Mouse (Mus musculus) neural tube, embryonic 11.5 days (tissue): ENCODE data around the gene Prkd1. TPM values are rescaled to one million over a fixed set of nuclear protein-coding genes. Genes with fewer than 3 reads are reported as not detected.
A peak's percentile ranks its signal among the peaks of the same experiment; 100 is the strongest.
"Not testable (repeated sequence)": the region's sequence is repeated elsewhere in the genome, so short reads cannot be mapped to it uniquely, and the experiment has no call there.

ENCODE experiments used
- ATAC-seq: fragments of 200-750 bp; cut with Nextera tagmentation; 2 replicates; pipeline ENCODE4 v1.8.0; 2017; ENCODE audit warnings: moderate number of reproducible peaks, mild to moderate bottlenecking, moderate TSS enrichment, moderate library complexity; ENCODE audit not compliant: insufficient read depth, low FRiP score, low TSS enrichment
- DNase-seq: peaks from one replicate; pipeline ENCODE4 v3.0.0-alpha.2; 2015; ENCODE audit warnings: low spot score
- H3K27ac ChIP-seq: fragments of 300-500 bp; sonication (generic); 2 replicates; pipeline ENCODE4 v1.5.1; 2014; ENCODE audit warnings: low read depth, mild to moderate bottlenecking, low read length
- H3K27me3 ChIP-seq: fragments of 300-500 bp; sonication (generic); 2 replicates; pipeline ENCODE4 v1.6.1; 2014; ENCODE audit warnings: mild to moderate bottlenecking, low read length, mixed read lengths; ENCODE audit not compliant: control insufficient read depth, insufficient read depth
- H3K36me3 ChIP-seq: fragments of 300-500 bp; sonication (generic); 2 replicates; pipeline ENCODE4 v1.6.1; 2014; ENCODE audit warnings: mild to moderate bottlenecking, low read length, moderate library complexity, mixed read lengths; ENCODE audit not compliant: control insufficient read depth, insufficient read depth
- H3K4me1 ChIP-seq: fragments of 300-500 bp; sonication (generic); 2 replicates; pipeline ENCODE4 v1.6.1; 2014; ENCODE audit warnings: low read length, mixed read lengths; ENCODE audit not compliant: control insufficient read depth, insufficient read depth
- H3K4me2 ChIP-seq: fragments of 300-500 bp; sonication (generic); 2 replicates; pipeline ENCODE4 v1.6.1; 2014; ENCODE audit warnings: low read depth, mild to moderate bottlenecking, moderate library complexity
- H3K4me3 ChIP-seq: fragments of 300-500 bp; sonication (generic); 2 replicates; pipeline ENCODE4 v1.5.1; 2014; ENCODE audit warnings: low read depth, low read length
- H3K9ac ChIP-seq: fragments of 300-500 bp; sonication (generic); 2 replicates; pipeline ENCODE4 v1.6.1; 2014; ENCODE audit warnings: mild to moderate bottlenecking, low read length
- H3K9me3 ChIP-seq: fragments of 300-500 bp; sonication (generic); 2 replicates; pipeline ENCODE4 v1.6.1; 2016; ENCODE audit warnings: low read length; ENCODE audit not compliant: control insufficient read depth
- WGBS: fragments of 180-500 bp; shearing (Covaris S2); extraction: QIAGEN DNeasy Blood & Tissue Kit; methylation state at CpG from one replicate; pipeline ENCODE4 v1.1.7; 2014; 5-methylcytosine and 5-hydroxymethylcytosine counted together
- polyA plus RNA-seq: library from polyadenylated mRNA; unstranded; fragments of >200 nt; fragmentation: Nextera tagmentation; extraction: Ambion mirVana; gene quantifications from 2 replicates; pipeline ENCODE4 v1.2.1, GENCODE M21; 2014

The Prkd1 gene
- polyA plus RNA-seq, result 3.8 and 5.5 TPM in 2 replicates

- peak; percentile 72 for DNase-seq
- H3K27ac ChIP-seq, result 0 out of 2 replicates have a peak within 1 kb of the TSS, but pooled peaks have one; percentile 39
These were observed at the start of gene Prkd1 for GRCm38 (mm10) chr12:50648671-50649541. TSS of gene Prkd1 (minus strand) at chr12:50649098.

DNA sequence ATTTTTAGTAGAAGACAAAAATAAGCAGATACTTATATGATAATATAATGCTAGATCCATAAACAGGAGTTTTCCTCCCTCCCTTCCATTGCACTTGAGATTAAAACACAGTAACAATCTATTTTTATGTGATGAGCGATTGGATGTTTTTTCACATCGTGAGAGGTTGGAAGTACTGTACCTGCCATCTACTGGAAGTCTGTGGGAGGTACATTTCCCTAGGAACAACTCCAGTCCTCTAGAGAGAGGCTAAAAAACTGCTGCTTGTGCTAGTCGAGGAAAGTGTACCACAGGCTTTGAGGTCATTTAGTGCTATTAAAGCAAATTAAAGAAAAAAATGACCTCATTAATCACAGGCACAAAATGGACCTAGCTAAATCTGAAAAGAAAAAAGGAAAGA is 48.6 kb upstream of the Prkd1 start:
- no peaks in the 10 kb centered on the region for H3K4me1 ChIP-seq
- no peak overlapping the region for H3K4me2 ChIP-seq
- H3K27ac ChIP-seq, result no peak overlapping the region
- 23% methylated on average over 3 of the region's 3 CpGs for WGBS
- DNase-seq, result no peak
- H3K9me3 ChIP-seq, result no peaks in the 10 kb centered on the region
- no peak overlapping the region for H3K4me3 ChIP-seq
- no peaks in the 10 kb centered on the region for H3K27me3 ChIP-seq
- ATAC-seq, result no peak; the same call in 1 of the 2 replicates
- H3K36me3 ChIP-seq, result no peaks in the 10 kb centered on the region
- H3K9ac ChIP-seq, result no peak overlapping the region

More at GRCm38 (mm10) chr12:50648671-50649541, at the start of gene Prkd1:
- peaks cover 6% of the 10 kb centered on the region; the same call in 1 of the 2 replicates for H3K4me1 ChIP-seq
- peak; percentile 91 for ATAC-seq
- H3K4me3 ChIP-seq, result peak within 1 kb of the TSS; percentile 83
- no peaks in the 10 kb centered on the region for H3K27me3 ChIP-seq
- no peaks in the 10 kb centered on the region for H3K9me3 ChIP-seq
- no peaks in the 10 kb centered on the region for H3K36me3 ChIP-seq
- H3K4me2 ChIP-seq, result peak within 1 kb of the TSS; percentile 96
- WGBS, result 0% methylated on average over 78 of the region's 114 CpGs
- H3K9ac ChIP-seq, result peak within 1 kb of the TSS; percentile 80

DNA sequence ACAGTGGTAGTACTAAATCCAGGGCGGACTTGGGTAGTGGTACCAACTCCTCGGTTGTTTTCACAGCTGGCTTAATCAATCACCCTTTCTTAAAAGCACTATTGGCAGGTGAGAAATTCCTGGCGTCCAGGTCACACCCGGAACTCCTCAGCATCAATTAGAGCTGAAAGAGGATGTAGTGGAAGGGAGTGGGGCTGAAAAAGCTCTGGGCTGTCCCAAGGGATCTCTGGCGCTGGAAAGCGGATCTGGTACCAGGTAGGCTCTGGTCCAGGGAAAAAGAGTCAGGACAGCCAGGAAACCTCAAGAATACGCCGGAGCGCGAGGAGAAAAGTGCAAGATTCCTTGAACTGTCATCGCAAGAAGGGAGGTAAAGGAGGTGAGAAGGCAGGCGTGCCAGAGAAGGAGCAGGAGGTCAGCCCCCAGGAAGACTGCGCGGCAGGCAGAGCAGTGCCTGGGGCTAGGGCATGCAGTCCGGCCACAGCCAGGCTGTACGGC is 675 bp downstream of the Prkd1 start:
- H3K9ac ChIP-seq, result peak overlapping the region; percentile 80
- peaks cover 6% of the 10 kb centered on the region; the same call in 1 of the 2 replicates for H3K4me1 ChIP-seq
- peak overlapping the region; percentile 83 for H3K4me3 ChIP-seq
- DNase-seq (no peak), ATAC-seq (peak; percentile 74)
- 1% methylated on average over 14 of the region's 16 CpGs for WGBS
- no peaks in the 10 kb centered on the region for H3K9me3 ChIP-seq
- no peaks in the 10 kb centered on the region for H3K36me3 ChIP-seq
- H3K27ac ChIP-seq, result no peak overlapping the region
- H3K4me2 ChIP-seq, result peak overlapping the region; percentile 96
- no peaks in the 10 kb centered on the region for H3K27me3 ChIP-seq

DNA sequence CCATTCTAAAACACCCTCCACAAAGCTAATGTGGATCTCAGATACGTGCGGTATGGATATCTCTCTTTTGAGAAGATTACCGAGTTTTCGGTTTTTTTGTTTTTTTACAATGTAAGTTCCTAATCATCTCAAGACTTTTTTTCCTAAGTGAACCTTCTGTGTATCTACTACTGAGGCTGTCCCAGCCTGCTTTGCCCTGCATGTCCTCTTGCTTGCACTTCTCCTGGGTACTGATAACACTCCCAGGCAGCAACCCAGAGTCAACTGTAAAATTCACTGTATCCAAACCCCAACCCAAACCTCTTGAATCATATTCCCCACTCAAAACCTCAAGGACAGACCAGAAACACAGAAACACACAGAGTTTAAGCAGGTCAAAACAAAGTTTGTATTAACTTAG is 2.0 kb downstream of the Prkd1 start:
- Histone ChIP-seq H3K4me1 (peaks cover 6% of the 10 kb centered on the region; the same call in 1 of the 2 replicates), H3K4me3 (no peak overlapping the region), H3K4me2 (no peak overlapping the region), H3K27ac (no peak overlapping the region), H3K9me3 (no peaks in the 10 kb centered on the region), H3K9ac (no peak overlapping the region), H3K27me3 (no peaks in the 10 kb centered on the region), H3K36me3 (no peaks in the 10 kb centered on the region)
- DNase-seq (no peak), ATAC-seq (no peak)
- 93% methylated on average over 4 of the region's 4 CpGs for WGBS

- H3K27me3 ChIP-seq, result no peaks in the 10 kb centered on the region
- 89% methylated on average over 5 of the region's 5 CpGs for WGBS
- H3K27ac ChIP-seq, result no peak overlapping the region
- ATAC-seq (no peak), DNase-seq (no peak)
- H3K36me3 ChIP-seq, result no peaks in the 10 kb centered on the region
- H3K9ac ChIP-seq, result no peak overlapping the region
- no peak overlapping the region for H3K4me3 ChIP-seq
- no peaks in the 10 kb centered on the region for H3K9me3 ChIP-seq
- H3K4me2 ChIP-seq, result no peak overlapping the region
- peaks cover under 1% of the 10 kb centered on the region; the same call in 1 of the 2 replicates for H3K4me1 ChIP-seq
These were observed 6.2 kb downstream of the Prkd1 start for GRCm38 (mm10) chr12:50642671-50643070.

- H3K4me2 ChIP-seq, result no peak overlapping the region
- no peaks in the 10 kb centered on the region for H3K27me3 ChIP-seq
- DNase-seq, result no peak
- H3K36me3 ChIP-seq, result no peaks in the 10 kb centered on the region
- WGBS, result 86% methylated on average over 4 of the region's 4 CpGs
- no peak overlapping the region for H3K4me3 ChIP-seq
- no peaks in the 10 kb centered on the region for H3K4me1 ChIP-seq
- no peaks in the 10 kb centered on the region for H3K9me3 ChIP-seq
- H3K27ac ChIP-seq, result no peak overlapping the region
- no peak for ATAC-seq
- H3K9ac ChIP-seq, result no peak overlapping the region
These were observed 8.7 kb downstream of the Prkd1 start for GRCm38 (mm10) chr12:50640171-50640570.

DNA sequence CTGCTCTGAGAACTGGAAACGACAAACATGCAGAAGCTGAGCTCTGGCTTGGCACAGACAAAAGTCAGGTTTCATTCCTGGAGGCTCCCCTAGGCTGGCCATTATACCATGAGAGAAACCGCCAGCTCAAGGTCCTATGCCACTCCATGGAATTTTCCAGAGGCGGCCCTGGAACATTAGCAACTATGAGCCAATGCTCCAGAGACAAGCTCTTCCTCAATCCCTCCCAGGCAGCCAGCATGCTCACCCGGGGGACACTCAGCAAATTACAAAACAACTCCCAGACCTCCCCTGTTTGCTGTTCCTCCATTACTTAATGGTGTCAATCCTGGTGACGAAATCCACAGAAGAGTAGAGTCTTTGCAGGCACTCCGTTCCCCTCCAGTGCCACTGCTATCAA is 14.5 kb downstream of the Prkd1 start:
- no peak for ATAC-seq
- Histone ChIP-seq H3K27me3 (no peaks in the 10 kb centered on the region), H3K4me2 (no peak overlapping the region), H3K27ac (no peak overlapping the region), H3K9me3 (no peaks in the 10 kb centered on the region), H3K36me3 (no peaks in the 10 kb centered on the region), H3K4me1 (no peaks in the 10 kb centered on the region), H3K4me3 (no peak overlapping the region), H3K9ac (no peak overlapping the region)
- DNase-seq, result no peak
- WGBS, result 82% methylated on average over 6 of the region's 6 CpGs

DNA sequence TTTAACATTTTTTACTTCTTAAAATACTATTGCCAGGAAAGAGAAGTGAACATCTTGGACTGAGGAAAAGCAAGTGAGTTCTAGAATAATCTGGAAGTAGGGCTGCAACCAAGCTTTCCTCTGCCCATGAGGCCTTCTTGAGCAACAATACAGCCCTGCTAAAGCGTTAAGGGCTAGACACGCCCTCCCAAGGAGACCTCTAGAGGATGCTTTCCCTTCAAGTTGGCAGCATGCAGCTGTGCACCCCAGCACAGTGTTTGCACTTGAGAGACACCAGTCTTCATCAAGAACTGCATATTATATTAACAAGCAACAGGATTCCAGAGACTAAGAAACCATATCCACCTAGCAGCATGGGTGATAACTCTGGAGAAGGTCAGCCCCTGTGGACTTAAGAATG is 22.8 kb downstream of the Prkd1 start:
- H3K27me3 ChIP-seq, H3K36me3 ChIP-seq, ATAC-seq, DNase-seq, H3K4me1 ChIP-seq, H3K9ac ChIP-seq, H3K4me3 ChIP-seq, H3K27ac ChIP-seq, H3K4me2 ChIP-seq, H3K9me3 ChIP-seq: not testable (repeated sequence)
- WGBS, result 75% methylated on average over 2 of the region's 2 CpGs

DNA sequence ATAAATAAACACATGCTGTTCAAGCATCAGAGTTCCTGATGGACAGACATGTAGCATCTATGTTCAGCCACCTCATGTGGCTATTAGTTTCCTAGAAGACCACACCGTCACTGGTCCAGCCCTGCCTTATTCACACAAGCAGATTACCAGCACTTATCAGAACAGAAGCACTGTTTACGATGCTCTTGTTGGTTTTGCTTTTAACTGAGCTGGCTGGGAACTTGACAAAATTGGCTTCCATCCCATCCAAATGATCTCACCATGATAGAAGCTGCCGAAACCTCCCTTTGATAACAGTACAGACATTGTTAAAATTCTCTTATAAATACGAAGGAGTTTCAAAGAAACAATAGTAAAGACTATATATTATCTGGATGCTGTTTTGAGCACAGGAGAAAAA is 24.7 kb downstream of the Prkd1 start:
- H3K4me3 ChIP-seq, result no peak overlapping the region
- no peak for DNase-seq
- no peaks in the 10 kb centered on the region for H3K9me3 ChIP-seq
- H3K27me3 ChIP-seq, result no peaks in the 10 kb centered on the region
- H3K4me1 ChIP-seq, result no peaks in the 10 kb centered on the region
- H3K27ac ChIP-seq, result no peak overlapping the region
- no peaks in the 10 kb centered on the region for H3K36me3 ChIP-seq
- H3K4me2 ChIP-seq, result no peak overlapping the region
- ATAC-seq, result no peak
- 67% methylated on average over 4 of the region's 4 CpGs for WGBS
- H3K9ac ChIP-seq, result no peak overlapping the region
